Mouse (Mus musculus) telencephalon, adult 2 months (tissue): ENCODE results near the gene Nr1h4.

Experiments
- DNase-seq: peaks from one replicate; pipeline ENCODE4 v3.0.0-alpha.2; 2011; ENCODE audit warnings: low read depth, low spot score

Nr1h4 gene

DNA sequence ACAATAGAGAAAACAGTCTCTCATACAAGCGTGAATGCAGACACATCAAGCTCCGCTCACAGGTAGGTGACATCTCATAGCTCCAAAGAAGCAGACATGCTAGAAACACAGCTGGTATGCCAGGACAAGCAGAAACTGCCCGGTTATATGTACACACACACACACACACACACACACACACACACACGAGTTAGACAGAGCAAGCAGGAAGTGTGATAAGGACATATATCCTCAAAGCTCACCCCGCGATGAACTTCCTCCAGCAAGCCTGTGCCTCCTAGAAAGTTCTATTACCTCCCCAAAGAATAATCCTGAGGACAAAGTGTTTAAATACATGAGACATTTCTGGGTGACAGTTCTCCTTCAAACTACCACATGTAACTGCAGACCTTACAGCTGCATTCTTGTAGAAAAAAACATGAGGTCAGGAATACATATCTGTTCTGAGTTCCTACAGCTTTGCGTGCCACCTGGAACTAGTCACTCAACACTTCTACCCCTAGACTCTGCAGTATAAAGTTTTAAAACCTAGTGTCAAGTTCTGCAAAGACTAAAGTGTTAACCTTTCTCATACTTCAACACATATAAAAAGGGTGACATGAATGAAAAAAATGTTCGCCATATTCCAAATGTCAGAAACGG lies 11.5 kb downstream of the Nr1h4 start:
- no peak for DNase-seq

DNA sequence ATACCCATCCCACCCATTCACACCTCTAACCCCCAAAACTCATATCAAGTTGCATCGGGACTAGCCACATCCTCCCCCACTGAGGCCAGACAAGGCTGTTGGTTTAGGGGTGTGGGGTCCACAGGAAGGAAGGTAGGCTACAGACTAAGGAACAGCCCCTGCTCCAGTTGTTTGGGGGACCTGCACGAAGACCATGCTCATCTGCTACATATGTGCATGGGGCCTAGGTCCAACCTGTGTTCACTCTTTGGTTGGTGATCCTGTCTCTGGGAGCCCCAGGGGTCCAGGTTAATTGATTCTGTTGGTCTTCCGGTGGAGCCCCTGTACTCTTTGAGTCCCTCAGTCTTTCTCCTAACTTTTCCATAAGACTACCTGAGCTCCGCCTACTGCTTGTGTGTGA lies 13.0 kb downstream of the Nr1h4 start:
- DNase-seq, result no peak

DNA sequence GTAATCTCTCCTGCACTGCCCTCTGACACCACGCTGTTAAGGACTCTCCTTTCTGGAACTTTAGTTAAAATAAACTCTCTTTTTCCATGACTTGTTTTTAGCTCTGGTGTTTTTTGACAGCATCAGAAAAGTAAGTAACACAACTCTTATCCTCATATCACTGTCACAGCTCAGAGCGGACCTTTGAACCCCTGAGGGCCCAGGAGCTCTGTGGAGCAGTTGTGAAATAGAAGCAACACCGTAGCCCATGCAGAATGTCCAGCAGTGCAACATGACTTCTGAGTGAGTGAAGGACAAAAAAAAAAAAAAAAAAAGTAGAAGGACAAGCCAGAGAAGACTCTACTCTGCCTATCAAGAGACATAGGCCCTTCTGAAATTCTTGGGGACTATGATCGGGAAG lies 14.2 kb downstream of the Nr1h4 start:
- no peak for DNase-seq

DNA sequence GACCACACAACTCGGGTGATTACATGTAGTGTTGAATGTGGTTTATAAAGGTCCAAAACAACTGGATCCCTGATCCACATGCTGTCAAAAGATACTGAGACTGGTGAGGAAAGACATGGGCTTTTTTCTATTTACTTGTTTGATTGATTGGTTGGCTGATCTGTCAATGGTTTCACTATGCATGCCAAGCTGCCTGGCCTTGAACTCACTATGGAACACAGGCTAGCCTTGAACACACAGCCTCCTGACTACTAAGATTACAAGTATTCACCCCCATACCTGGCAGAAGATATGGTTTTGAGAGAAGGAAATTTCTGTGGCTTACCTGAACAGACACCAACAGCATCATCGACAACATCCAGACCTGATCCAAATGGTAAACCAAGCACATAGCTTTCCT lies 15.0 kb downstream of the Nr1h4 start:
- no peak for DNase-seq

DNA sequence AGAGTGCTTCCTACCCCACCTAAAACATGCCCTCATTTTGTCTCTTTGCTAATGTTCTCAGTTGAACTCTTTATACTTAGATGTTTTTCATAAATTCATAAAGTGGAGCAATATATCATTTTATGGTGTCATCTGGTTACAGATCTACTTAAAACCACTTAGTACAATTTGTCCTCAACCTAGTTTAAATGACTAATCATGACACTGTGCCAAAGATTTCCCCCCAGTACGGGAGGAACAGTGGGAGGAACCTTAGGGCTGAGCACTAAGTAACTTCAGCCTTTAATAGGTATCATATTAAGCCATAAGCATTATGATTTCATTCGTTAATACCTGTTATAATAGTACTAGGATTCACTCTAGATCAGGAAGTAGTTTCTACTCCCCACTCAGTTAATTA lies 17.6 kb downstream of the Nr1h4 start:
- no peak for DNase-seq

DNA sequence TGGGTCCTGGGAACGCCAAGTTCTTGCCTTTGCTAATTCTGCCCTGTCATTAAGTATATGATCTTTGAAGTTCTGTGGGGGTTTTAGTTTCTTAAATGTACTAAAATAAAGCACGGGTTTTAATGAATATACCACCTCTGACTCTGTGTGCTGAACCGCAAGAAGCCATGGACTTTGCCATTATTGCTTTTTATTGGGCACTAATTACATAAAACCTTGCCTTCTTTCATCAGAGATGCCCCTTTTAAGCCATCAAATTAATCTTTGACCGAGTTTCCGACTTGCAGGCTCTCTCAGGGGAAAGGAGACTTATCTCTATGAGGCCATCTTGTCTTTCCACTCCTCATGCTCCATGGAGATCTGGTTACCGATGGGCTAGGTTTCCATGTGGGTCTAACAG lies 20.8 kb downstream of the Nr1h4 start:
- DNase-seq, result no peak

DNA sequence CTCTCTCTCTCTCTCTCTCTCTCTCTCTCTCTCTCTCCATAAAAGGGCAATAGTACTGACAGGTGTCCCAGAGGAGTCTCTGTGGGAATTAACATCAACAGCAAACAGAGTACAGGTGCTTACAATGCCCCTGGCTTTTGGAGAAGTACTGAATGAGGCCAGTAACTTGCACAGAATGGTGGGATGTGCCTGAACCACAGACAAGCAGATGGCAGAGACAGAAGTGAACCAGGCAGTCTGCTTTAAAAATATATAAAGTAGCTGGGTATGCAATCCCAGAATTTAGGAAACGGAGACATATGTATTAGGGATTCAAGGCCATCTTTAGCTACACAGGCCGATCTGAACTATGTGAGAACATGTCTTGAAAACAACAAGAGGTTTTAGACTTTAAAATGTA lies 22.8 kb downstream of the Nr1h4 start:
- peak; percentile 23 for DNase-seq

DNA sequence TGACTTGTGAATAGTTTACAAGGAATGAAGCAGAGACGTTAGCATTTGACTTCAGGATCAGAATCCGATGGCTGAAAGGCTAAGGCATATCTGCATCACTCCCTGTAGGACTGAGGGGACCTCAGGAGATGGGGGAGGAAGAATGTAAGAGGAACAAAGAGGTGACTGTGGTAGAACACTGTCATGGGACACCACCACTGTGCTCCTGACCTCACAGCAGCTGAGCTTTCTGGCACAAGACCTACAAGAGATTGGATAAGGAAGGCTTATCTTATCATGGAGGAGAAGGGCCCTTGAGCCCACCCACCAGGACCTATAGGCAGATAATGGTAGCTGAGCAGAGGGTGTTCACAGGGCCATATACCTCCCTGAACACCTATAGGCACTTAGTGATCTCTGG lies 24.8 kb downstream of the Nr1h4 start:
- no peak for DNase-seq

DNA sequence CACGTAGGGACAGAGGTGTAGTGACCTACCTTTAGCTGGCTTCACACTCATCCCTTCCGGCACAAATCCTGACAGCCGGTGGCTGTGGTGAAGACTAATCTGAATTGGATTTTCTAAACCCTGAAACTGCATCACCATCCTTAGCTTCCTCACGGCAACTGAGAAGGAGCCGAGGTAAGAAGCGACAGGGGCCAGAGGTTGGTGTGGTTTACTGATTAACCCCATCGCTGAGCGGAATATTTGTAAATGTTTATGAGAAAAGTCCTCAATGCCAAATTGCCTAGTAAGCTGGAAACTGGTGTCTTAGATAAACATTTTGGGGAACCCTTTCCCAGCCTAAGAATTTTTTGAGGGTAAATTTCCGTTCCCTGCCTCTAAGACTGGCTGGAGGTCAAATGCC lies 26.9 kb downstream of the Nr1h4 start:
- DNase-seq, result no peak

DNA sequence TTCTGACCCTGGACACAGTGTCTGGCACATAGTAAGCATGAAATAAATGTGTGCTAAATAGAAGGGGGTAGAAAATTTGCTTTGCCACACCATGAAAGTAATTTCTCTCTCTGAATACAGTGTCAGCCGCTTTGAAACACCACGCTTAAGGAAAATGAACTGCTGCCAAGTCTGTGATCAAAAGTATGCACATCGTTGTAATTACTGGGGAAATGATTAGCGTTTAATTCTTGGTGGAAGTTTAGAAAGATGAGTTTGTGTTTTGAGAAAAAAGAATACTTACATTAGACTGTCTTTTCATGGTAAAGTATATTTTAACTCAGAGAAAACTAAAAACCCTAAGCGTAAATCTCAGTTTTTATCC lies 27.8 kb downstream of the Nr1h4 start:
- DNase-seq, result no peak

DNA sequence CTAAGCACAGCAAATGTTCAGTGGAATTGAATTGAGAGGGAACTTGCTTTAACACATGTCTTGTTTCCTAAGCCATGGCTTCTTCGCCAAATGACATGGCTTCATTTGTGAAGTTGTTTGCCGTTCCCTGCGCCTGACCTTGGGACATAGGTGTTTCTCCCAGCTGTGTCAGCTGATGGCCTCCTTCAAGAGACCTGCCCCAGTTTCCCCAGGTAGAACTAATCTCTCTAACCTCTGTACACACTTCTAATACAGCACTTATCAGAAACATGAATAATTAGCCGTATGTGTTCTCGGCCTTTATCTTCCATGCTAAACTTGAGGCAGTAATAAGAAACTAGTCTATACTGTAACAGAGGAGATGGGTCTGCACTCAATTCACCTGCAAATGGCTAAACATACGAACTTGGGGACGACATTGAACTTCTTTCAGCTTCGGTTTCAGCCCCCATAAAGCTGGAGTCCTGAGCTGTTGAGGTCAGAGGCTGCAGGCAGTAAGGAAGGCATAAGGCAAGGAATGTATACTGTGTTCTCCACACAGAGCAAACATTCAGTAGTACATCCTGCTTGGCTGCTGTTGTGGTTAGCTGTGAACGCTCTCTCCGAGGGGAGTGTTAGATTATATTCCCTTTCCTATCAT lies 28.3 kb downstream of the Nr1h4 start:
- DNase-seq, result no peak

DNA sequence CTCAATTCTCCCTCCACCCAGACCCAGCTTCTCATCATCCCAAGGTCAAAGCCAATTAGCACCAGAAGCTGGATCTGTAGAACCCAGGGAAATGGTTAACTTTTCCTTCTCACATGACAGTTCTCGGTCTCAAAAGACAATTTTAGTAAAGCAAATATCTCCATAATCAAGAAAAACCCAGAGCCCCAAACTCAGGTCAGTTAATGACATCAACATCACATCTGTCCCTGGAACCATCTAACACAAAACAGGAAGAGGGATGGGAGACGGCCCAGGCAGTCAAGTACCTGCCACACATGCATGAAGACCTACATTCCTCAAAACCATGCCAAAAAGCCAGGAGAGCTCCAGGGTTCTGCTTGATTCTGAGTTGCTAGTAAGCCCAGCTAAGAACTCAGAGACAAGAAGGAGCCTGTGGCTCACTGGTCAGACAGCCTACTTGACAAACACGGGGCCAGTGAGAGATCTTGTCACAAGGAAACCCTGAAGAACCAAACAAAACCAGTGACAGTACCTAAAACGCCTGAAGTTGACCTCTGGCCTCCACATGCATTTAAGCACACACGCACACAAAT lies 30.3 kb downstream of the Nr1h4 start:
- no peak for DNase-seq

DNA sequence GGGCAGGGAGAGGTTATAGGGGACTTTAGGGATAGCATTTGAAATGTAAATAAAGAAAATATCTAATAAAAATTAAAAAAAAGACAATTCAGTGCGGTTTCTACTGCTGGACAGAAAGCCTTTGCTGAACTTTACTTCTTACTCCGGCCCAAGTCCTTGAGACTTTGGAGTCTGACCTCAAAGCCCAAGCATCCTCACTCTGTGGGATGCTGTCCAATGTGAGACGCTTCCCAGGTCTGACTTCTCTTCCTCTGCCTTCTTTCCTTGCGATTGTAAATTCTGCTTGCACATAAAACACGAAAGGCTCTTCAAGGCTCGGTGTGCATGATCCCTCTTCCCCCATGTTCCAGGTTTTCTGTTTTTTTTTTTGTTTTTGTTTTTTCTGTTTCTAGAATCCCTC lies 31.5 kb downstream of the Nr1h4 start:
- DNase-seq, result no peak

DNA sequence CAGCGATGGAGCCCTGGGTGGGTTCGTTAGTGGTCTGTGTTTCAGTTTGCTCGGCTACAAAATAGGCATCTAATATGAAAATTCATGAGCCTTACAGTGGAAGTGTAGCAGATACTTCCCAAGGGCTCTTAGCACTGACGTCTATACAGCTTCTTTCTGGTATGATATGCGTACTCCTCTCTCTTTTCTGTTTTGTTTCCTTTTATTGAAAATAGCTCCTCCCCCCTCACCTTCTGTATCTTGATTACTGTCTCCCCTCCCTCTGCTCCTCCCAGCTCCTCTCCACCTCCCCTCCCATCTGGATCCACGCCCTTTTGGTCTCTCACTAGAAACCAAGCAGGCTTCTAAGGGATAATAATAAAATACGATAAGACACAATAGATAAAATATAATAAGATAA lies 37.8 kb downstream of the Nr1h4 start:
- DNase-seq, result no peak

DNA sequence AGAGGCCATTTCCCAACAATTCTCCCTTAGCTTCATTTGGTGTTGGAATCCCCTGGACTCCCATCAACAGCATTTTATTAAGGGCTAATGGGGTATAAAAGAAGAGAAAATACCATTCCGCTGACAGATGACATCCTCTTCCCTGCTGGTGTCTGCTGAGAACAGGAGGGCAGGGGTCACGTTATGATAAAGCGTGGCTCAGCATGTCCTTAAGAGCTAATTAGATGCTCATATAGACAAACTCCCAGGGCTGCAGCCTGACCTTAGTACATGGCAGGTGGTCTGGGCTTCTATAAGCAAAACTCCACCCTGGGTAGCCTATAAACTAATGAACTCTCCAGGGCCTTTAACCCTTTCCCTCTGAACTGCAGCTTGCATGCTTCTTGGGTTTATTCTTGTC lies 42.1 kb downstream of the Nr1h4 start:
- no peak for DNase-seq

DNA sequence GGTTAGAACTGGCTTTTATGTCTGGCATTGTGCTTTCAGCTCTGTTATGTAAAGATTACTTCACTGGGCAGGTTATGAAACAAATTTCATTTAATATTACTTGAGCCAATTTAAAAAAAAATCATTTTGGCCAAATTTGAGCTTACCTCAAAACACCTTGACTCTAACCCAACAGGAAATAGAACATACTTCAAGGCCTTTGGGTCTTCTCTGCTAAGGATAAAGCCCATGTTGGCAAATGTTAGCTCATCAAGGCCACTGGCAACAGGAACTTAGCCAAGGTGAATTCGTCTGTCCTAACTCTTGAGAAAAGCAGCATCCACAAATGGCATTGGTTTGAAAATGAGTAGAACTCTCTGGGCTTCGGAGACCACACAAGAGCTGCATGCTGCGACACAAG lies 43.1 kb downstream of the Nr1h4 start:
- no peak for DNase-seq

DNA sequence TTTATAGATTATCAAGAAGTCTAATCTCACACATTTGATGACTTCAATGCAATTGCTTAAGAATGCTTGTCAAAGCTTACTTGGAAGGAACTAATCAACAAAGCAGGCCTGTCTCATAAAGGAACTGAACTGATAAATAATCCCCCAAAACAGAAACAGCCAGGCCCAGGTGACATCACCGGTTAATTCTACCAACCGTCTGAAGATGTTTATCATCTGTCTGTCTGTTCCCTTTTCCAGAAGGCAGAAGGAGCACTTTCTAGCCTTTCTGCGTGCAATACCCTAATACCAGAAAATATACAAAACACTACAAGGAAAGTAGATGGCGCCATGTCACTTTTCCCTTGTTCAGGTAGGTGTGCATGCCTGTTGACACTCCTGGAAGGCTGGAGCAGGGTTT lies 43.9 kb downstream of the Nr1h4 start:
- no peak for DNase-seq

DNA sequence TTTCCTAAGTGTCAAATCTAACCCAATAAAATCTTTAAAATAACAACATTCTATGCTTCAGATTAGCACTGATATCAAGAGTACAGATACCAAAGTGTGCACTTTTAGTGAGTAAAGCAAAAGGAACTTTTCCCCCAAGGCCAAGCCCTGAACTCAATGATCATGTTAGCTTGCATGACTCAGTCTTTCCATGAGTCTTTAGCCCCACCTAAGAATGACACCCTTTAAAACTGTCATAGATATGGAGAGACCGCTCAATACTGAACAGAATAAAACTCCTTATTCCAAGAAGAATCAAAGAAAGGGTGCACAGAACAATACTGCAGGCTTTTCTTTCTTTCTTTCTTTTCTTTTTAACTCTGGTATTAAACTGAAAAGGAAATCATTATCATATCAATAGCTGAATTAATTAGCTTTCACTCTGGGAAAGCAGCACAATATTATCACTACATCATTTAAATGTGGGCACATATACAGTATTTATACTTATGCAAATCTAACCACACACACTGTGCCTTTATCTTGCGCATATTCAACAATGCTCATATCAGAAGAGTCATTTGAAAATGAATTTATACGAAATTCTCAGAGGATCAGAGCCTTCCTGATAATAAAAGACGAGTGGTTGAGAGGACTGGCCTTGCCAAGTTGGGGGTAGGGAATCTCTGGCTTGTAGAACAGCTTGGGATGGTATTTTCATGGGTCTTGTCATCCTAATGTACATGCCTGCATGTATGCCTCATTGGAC lies 46.2 kb downstream of the Nr1h4 start:
- no peak for DNase-seq

DNA sequence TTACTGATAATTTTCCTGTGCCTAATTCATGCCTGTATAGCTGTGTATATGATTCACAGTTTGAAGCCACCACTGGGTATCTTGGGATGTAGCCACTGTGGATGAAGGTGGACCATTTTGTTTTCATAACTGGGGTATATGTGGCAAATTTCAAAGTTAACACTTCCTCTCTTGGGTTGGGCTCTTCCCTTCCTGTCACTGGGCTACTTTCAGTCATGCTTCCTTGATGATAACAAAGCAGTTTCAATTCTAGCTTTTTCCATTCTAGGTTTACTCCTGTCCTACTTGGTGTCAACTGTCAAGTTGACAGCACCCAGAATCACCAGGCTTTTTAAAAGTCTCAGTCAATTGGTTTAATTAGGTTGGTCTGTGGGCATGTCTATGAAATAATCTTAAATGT lies 48.5 kb downstream of the Nr1h4 start:
- no peak for DNase-seq

DNA sequence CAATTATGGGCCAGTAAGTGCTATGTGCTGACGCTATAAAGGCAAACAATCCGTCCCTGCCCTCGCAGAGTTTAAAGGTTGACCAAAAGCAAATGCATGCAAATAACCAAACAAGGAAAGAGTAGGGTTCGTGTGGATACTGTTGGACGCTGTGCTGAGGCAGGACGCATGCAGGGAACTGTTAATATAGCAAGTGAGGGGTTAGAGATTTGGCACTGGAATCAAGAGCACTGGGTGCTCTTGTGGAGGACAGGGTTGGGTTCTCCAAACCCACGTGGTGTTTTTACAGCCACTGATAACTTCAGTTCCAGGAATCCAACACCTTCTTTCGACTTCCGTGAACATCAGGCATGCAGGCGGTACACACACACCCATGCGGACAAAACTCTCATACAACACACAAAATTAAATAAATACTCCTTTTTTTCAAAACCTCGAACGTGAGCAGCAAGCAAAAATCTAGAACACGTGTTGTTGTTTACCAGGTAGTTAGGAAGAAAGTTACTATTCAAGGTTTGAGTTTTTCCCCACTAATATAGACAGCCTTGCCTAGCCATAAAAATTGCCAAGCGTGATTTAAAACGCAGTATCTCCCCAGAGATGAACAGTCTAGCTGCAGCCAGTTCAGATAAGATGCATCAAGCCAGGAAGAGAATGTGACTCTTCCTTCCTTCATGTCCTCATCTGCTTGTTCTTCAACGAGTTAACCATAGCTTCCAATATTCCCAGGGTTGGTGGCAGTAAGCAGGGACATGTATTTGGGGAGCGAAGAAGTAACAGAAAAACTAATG lies 49.4 kb downstream of the Nr1h4 start:
- no peak for DNase-seq

DNA sequence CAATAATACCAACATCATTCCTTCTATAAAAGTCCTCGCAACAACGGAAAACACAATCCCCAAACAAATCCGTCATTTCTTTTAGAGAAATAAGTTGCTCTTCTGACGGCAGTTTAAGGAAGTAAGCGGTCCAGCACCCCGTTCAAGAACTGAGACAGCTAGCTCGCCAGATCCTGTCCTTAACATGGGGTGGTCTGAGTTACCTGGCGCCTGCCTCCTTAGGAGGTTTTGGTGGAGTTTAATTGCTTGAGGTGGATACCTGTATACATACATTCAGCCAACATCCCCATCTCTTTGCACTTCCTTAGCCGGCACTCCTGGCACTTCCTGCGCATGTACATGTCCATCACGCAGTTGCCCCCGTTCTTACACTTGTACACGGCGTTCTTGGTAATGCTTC lies 50.3 kb downstream of the Nr1h4 start:
- DNase-seq, result no peak

DNA sequence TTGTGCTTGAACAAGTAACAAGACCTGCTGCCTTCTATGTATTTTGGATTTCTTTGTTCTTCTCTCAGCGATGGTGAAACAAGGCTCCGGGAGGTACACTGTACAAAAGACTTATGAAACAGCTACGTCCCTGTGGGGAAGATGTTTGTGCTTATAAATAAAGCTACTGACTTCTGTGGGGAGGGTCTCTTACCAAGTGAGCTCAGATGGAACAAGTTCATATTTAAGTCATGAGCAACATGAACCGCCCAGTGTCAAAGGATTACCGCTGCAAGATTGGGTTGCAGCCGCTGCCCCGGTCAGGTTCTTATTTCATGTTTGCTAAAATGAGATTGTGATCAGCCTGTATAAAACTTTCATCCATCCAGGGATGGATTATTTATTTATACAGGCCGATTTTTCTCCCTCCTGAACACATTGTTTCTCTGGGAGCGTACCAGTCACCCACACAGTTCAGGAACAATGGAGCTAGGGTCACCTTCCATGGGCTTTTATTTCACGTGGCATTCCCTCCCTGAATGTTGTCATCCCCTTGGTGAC lies 51.2 kb downstream of the Nr1h4 start:
- no peak for DNase-seq
